Mouse (Mus musculus) stomach, postnatal 0 days (tissue): Measurements from ENCODE around the gene Micu2. TPM values are rescaled to one million over a fixed set of nuclear protein-coding genes. Genes with fewer than 3 reads are reported as not detected.
"Not testable (repeated sequence)": the region's sequence is repeated elsewhere in the genome, so short reads cannot be mapped to it uniquely, and the experiment has no call there.

Experiments used
- ATAC-seq: fragments of 200-750 bp; cut with Nextera tagmentation; 2 replicates; pipeline ENCODE4 v1.8.0; 2017; ENCODE audit not compliant: low FRiP score, low TSS enrichment
- DNase-seq: peaks from one replicate; pipeline ENCODE4 v3.0.0-alpha.2; 2016; ENCODE audit warnings: low spot score
- H3K27ac ChIP-seq: fragments of 300-500 bp; sonication (generic); replicated peaks from 2 replicates; pipeline ENCODE4 v1.5.1; 2014; ENCODE audit warnings: mild to moderate bottlenecking, control low read depth
- H3K27me3 ChIP-seq: fragments of 300-500 bp; sonication (generic); 2 replicates; pipeline ENCODE4 v1.6.1; 2014; ENCODE audit warnings: low read length; ENCODE audit not compliant: control insufficient read depth, insufficient read depth
- H3K36me3 ChIP-seq: fragments of 300-500 bp; sonication (generic); 2 replicates; pipeline ENCODE4 v1.6.1; 2014; ENCODE audit warnings: low read length, mixed read lengths; ENCODE audit not compliant: control insufficient read depth, insufficient read depth
- H3K4me1 ChIP-seq: fragments of 300-500 bp; sonication (generic); replicated peaks from 2 replicates; pipeline ENCODE4 v1.6.1; 2014; ENCODE audit warnings: antibody characterized with exemption; ENCODE audit not compliant: control insufficient read depth, insufficient read depth
- H3K4me2 ChIP-seq: fragments of 300-500 bp; sonication (generic); replicated peaks from 2 replicates; pipeline ENCODE4 v1.6.1; 2014; ENCODE audit warnings: low read depth, mild to moderate bottlenecking, control low read depth, moderate library complexity
- H3K4me3 ChIP-seq: fragments of 300-500 bp; sonication (generic); 2 replicates; pipeline ENCODE4 v1.5.1; 2014; ENCODE audit warnings: low read depth, low read length, control low read depth
- H3K9ac ChIP-seq: fragments of 300-500 bp; sonication (generic); 2 replicates; pipeline ENCODE4 v1.6.1; 2014; ENCODE audit warnings: mild to moderate bottlenecking, low read length, control low read depth, mixed read lengths
- H3K9me3 ChIP-seq: fragments of 300-500 bp; sonication (generic); 2 replicates; pipeline ENCODE4 v1.6.1; 2016; ENCODE audit warnings: low read length; ENCODE audit not compliant: control insufficient read depth
- CTCF ChIP-seq: IDR thresholded peaks from 2 replicates; pipeline ENCODE4 v1.5.1; 2016; ENCODE audit warnings: antibody characterized with exemption, low read depth, mild to moderate bottlenecking, moderate library complexity
- EP300 ChIP-seq: optimal IDR thresholded peaks from 2 replicates; pipeline ENCODE3; 2016; ENCODE audit warnings: antibody characterized with exemption
- WGBS: fragments of 180-500 bp; shearing (Covaris S2); extraction: QIAGEN DNeasy Blood & Tissue Kit; methylation state at CpG from one replicate; pipeline ENCODE4 v1.1.7; 2014; 5-methylcytosine and 5-hydroxymethylcytosine counted together
- polyA plus RNA-seq: library from polyadenylated mRNA; unstranded; fragments of >200 nt; fragmentation: Nextera tagmentation; extraction: Ambion mirVana; gene quantifications from 2 replicates; pipeline ENCODE4 v1.2.1, GENCODE M21; 2015

Micu2 gene
- polyA plus RNA-seq, 1 experiment from 2014 or later: 71.8 TPM

- 76% methylated on average over 18 of the region's 18 CpGs for WGBS
- ATAC-seq (no peak), DNase-seq (no peak)
These were observed 78.3 kb downstream of the Micu2 start for GRCm38 (mm10) chr14:57920568-57921310.

GRCm38 (mm10) chr14:57919148-57919875 is 79.8 kb downstream of the Micu2 start:
- no peak overlapping the region for H3K4me2 ChIP-seq
- no peaks in the 10 kb centered on the region for H3K27me3 ChIP-seq
- no peaks in the 10 kb centered on the region for H3K9me3 ChIP-seq
- 0 out of 2 replicates have a peak, but pooled peaks have one; percentile 16 for ATAC-seq
- TF ChIP-seq CTCF: no peak
- TF ChIP-seq EP300: no peak
- H3K36me3 ChIP-seq: peaks cover 12% of the 10 kb centered on the region
- H3K4me3 ChIP-seq: no peak overlapping the region
- WGBS: 87% methylated on average over 17 of the region's 17 CpGs
- H3K27ac ChIP-seq: no peak overlapping the region
- no peak for DNase-seq
- no peaks in the 10 kb centered on the region for H3K4me1 ChIP-seq
- no peak overlapping the region for H3K9ac ChIP-seq

More at GRCm38 (mm10) chr14:57920568-57921310, 78.3 kb downstream of the Micu2 start:
- H3K27me3 ChIP-seq: no peaks in the 10 kb centered on the region
- H3K4me2 ChIP-seq: no peak overlapping the region
- no peak overlapping the region for H3K4me3 ChIP-seq
- H3K27ac ChIP-seq: peak overlapping the region; percentile 40; the same call in 1 of the 2 replicates
- no peaks in the 10 kb centered on the region for H3K9me3 ChIP-seq
- H3K4me1 ChIP-seq: no peaks in the 10 kb centered on the region
- H3K9ac ChIP-seq: no peak overlapping the region
- TF ChIP-seq CTCF (no peak), EP300 (no peak)
- H3K36me3 ChIP-seq: peaks cover 12% of the 10 kb centered on the region

- Histone ChIP-seq H3K27ac (no peak overlapping the region), H3K36me3 (peaks cover 6% of the 10 kb centered on the region), H3K27me3 (no peaks in the 10 kb centered on the region), H3K4me1 (no peaks in the 10 kb centered on the region), H3K9ac (no peak overlapping the region), H3K9me3 (no peaks in the 10 kb centered on the region), H3K4me2 (no peak overlapping the region), H3K4me3 (no peak overlapping the region)
- ATAC-seq (no peak), DNase-seq (no peak)
- TF ChIP-seq EP300: no peak
- no peak for TF ChIP-seq CTCF
- WGBS: 81% methylated on average over 6 of the region's 6 CpGs
These were observed 83.7 kb downstream of the Micu2 start for GRCm38 (mm10) chr14:57915341-57915740.

- ATAC-seq, H3K9me3 ChIP-seq, H3K36me3 ChIP-seq, H3K4me2 ChIP-seq, DNase-seq, H3K27ac ChIP-seq, H3K9ac ChIP-seq, H3K27me3 ChIP-seq, H3K4me3 ChIP-seq, H3K4me1 ChIP-seq: not testable (repeated sequence)
- WGBS: 38% methylated on average over 1 of the region's 1 CpGs
These were observed 86.7 kb downstream of the Micu2 start for GRCm38 (mm10) chr14:57912211-57913007.

GRCm38 (mm10) chr14:57911787-57912186 is 87.3 kb downstream of the Micu2 start:
- H3K9ac ChIP-seq, H3K27me3 ChIP-seq, H3K36me3 ChIP-seq, H3K4me1 ChIP-seq, H3K4me3 ChIP-seq, DNase-seq, H3K27ac ChIP-seq, H3K4me2 ChIP-seq, H3K9me3 ChIP-seq: not testable (repeated sequence)
- 0 out of 2 replicates have a peak, but pooled peaks have one; percentile 1 for ATAC-seq
